Mouse (Mus musculus) liver, embryonic 15.5 days (tissue): ENCODE measurements around the gene Tfdp1. TPM values are rescaled to one million over a fixed set of nuclear protein-coding genes. Genes with fewer than 3 reads are reported as not detected.

Source experiments
- ATAC-seq: fragments of 200-750 bp; cut with Nextera tagmentation; 2 replicates; pipeline ENCODE4 v1.8.0; 2017; ENCODE audit warnings: moderate number of reproducible peaks, mild to moderate bottlenecking, moderate library complexity; ENCODE audit not compliant: insufficient read depth
- H3K27ac ChIP-seq: fragments of 300-500 bp; sonication (generic); replicated peaks from 2 replicates; pipeline ENCODE4 v1.5.1; 2015; ENCODE audit warnings: mild to moderate bottlenecking, inconsistent platforms
- H3K27me3 ChIP-seq: fragments of 300-500 bp; sonication (generic); 2 replicates; pipeline ENCODE4 v1.6.1; 2015; ENCODE audit warnings: mild to moderate bottlenecking, inconsistent platforms
- H3K36me3 ChIP-seq: fragments of 300-500 bp; sonication (generic); replicated peaks from 2 replicates; pipeline ENCODE4 v1.6.1; 2015; ENCODE audit warnings: moderate library complexity, mild to moderate bottlenecking, inconsistent platforms
- H3K4me1 ChIP-seq: fragments of 300-500 bp; sonication (generic); replicated peaks from 2 replicates; pipeline ENCODE4 v1.6.1; 2015; ENCODE audit warnings: inconsistent platforms
- H3K4me2 ChIP-seq: fragments of 300-500 bp; sonication (generic); 2 replicates; pipeline ENCODE4 v1.6.1; 2015; ENCODE audit warnings: moderate library complexity, mild to moderate bottlenecking, inconsistent platforms
- H3K4me3 ChIP-seq: fragments of 300-500 bp; sonication (generic); replicated peaks from 2 replicates; pipeline ENCODE4 v1.5.1; 2015; ENCODE audit warnings: mild to moderate bottlenecking, inconsistent platforms
- H3K9ac ChIP-seq: fragments of 300-500 bp; sonication (generic); 2 replicates; pipeline ENCODE4 v1.6.1; 2015; ENCODE audit warnings: moderate library complexity, mild to moderate bottlenecking, inconsistent platforms
- H3K9me3 ChIP-seq: fragments of 300-500 bp; sonication (generic); replicated peaks from 2 replicates; pipeline ENCODE4 v1.6.1; 2016; ENCODE audit warnings: inconsistent platforms
- WGBS: fragments of 180-500 bp; shearing (Covaris S2); methylation state at CpG from one replicate; pipeline ENCODE4 v1.1.7; 2015; ENCODE audit warnings: mixed read lengths; ENCODE audit not compliant: insufficient replicate concordance; 5-methylcytosine and 5-hydroxymethylcytosine counted together
- polyA plus RNA-seq: library from polyadenylated mRNA; unstranded; fragments of >200 nt; fragmentation: Nextera tagmentation; extraction: Ambion mirVana; gene quantifications from 2 replicates; pipeline ENCODE4 v1.2.1, GENCODE M21; 2015

Tfdp1 gene
- 85.5 and 92.5 TPM in 2 replicates for polyA plus RNA-seq

DNA sequence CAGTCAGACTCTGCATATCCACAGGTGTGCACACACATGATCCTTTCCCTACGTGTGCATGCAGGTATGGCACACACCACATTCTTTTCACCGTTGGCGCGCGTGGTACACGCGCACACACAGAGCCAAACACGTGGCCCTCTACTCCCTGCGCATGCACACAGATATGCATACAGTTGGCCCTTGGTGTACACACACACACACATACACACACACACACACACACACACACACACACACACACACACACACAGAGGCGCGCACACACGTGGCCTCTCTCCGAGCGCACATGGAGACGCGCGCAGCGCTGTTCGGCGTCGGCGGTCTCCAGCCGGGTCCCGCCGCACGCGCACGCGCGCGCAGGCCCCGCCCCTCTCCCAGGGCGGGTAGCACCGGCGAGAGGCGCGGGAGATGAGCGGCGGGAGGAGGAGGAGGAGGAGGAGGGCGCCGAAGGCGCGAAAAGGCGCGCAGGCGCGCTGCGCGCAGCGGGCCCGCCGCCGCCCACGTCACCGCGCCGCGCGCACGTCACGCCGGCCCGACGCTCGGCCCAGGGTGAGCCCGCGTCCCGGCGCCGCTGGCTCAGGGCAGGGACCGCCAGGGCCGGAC is at the start of gene Tfdp1:
Gene Tfdp1, plus strand, starts transcription at position 497 of the 606 bp plus-strand sequence.
- Histone ChIP-seq H3K27ac (peak within 1 kb of the TSS; percentile 82), H3K4me3 (peak within 1 kb of the TSS; percentile 90), H3K36me3 (peaks cover 32% of the 10 kb centered on the region), H3K9me3 (no peaks in the 10 kb centered on the region), H3K27me3 (no peaks in the 10 kb centered on the region), H3K4me2 (peak within 1 kb of the TSS; percentile 95), H3K9ac (peak within 1 kb of the TSS; percentile 99), H3K4me1 (peaks cover 48% of the 10 kb centered on the region)
- WGBS: 1% methylated on average over 49 of the region's 72 CpGs
- peak; percentile 93 for ATAC-seq

DNA sequence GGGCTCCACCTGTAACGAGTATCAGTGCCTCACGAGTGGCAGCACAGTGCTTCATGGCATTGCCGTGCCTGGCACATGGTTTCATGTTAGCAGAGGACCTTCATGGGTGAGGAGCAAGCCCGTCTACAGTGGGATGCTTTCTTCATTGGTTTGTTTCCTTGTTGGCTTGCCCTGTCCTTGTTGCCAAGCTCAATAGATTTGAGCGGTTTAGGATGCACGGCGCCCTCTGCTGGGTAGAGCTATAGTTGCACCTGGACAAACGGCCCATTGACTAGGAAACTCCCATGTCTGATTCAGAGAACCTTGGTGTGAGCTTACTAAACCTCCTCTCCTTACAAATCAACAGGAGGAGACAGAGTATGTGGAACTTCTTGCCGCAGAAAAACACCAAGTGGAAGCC is 46.2 kb upstream of the Tfdp1 start:
- ATAC-seq: no peak
- H3K36me3 ChIP-seq: peaks cover 35% of the 10 kb centered on the region
- no peaks in the 10 kb centered on the region for H3K27me3 ChIP-seq
- no peak overlapping the region for H3K27ac ChIP-seq
- H3K9ac ChIP-seq: no peak overlapping the region
- H3K4me3 ChIP-seq: no peak overlapping the region
- peaks cover 24% of the 10 kb centered on the region for H3K4me1 ChIP-seq
- 26% methylated on average over 9 of the region's 9 CpGs for WGBS
- no peaks in the 10 kb centered on the region for H3K9me3 ChIP-seq
- H3K4me2 ChIP-seq: no peak overlapping the region

- no peak for ATAC-seq
- H3K27me3 ChIP-seq: no peaks in the 10 kb centered on the region
- 81% methylated on average over 9 of the region's 9 CpGs for WGBS
Measured at GRCm38 (mm10) chr8:13293677-13294470, 44.7 kb upstream of the Tfdp1 start.

DNA sequence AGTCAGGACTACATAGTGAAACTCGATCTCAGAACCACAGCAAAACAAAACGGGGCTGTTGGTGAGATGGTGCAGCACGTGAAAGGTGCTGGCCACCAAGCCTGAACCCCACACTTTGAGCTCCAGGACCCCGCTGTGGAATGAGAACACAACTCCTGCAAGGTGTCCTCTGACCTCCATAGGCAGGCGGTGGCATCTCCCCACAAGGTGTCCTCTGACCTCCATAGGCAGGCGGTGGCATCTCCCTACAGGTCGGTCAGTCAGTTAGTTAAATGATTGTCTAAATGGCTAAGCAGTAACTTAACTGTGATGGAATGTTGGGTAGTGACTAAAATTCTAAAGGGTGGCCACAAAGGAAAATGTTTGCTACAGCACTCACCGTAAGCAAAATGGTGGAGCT is 39.0 kb upstream of the Tfdp1 start:
- no peak overlapping the region for H3K9ac ChIP-seq
- no peaks in the 10 kb centered on the region for H3K9me3 ChIP-seq
- H3K27me3 ChIP-seq: no peaks in the 10 kb centered on the region
- no peaks in the 10 kb centered on the region for H3K4me1 ChIP-seq
- peaks cover 46% of the 10 kb centered on the region for H3K36me3 ChIP-seq
- H3K27ac ChIP-seq: no peak overlapping the region
- H3K4me3 ChIP-seq: no peak overlapping the region
- H3K4me2 ChIP-seq: no peak overlapping the region
- 79% methylated on average over 8 of the region's 8 CpGs for whole genome bisulfite sequencing
- ATAC-seq: no peak

More at GRCm38 (mm10) chr8:13293677-13294470, 44.7 kb upstream of the Tfdp1 start:
- Histone ChIP-seq H3K9ac (no peak overlapping the region), H3K9me3 (no peaks in the 10 kb centered on the region), H3K4me3 (no peak overlapping the region), H3K4me2 (no peak overlapping the region), H3K27ac (no peak overlapping the region), H3K36me3 (peaks cover 37% of the 10 kb centered on the region), H3K4me1 (peaks cover 14% of the 10 kb centered on the region)

- peaks cover 40% of the 10 kb centered on the region for H3K36me3 ChIP-seq
- no peak for ATAC-seq
Measured at GRCm38 (mm10) chr8:13301036-13301435, 37.5 kb upstream of the Tfdp1 start.

GRCm38 (mm10) chr8:13305459-13305858 is 33.1 kb upstream of the Tfdp1 start:
- Histone ChIP-seq H3K4me2 (no peak overlapping the region), H3K4me1 (peaks cover 6% of the 10 kb centered on the region; the same call in 1 of the 2 replicates), H3K9me3 (no peaks in the 10 kb centered on the region), H3K36me3 (peaks cover 13% of the 10 kb centered on the region; the same call in 1 of the 2 replicates), H3K27me3 (no peaks in the 10 kb centered on the region), H3K9ac (no peak overlapping the region), H3K27ac (no peak overlapping the region), H3K4me3 (no peak overlapping the region)
- no peak for ATAC-seq
- WGBS: 80% methylated on average over 6 of the region's 6 CpGs

More at GRCm38 (mm10) chr8:13301036-13301435, 37.5 kb upstream of the Tfdp1 start:
- H3K4me3 ChIP-seq: no peak overlapping the region
- H3K4me1 ChIP-seq: no peaks in the 10 kb centered on the region
- no peak overlapping the region for H3K9ac ChIP-seq
- H3K27me3 ChIP-seq: no peaks in the 10 kb centered on the region
- WGBS: 81% methylated on average over 7 of the region's 7 CpGs
- no peak overlapping the region for H3K27ac ChIP-seq
- no peak overlapping the region for H3K4me2 ChIP-seq
- no peaks in the 10 kb centered on the region for H3K9me3 ChIP-seq

DNA sequence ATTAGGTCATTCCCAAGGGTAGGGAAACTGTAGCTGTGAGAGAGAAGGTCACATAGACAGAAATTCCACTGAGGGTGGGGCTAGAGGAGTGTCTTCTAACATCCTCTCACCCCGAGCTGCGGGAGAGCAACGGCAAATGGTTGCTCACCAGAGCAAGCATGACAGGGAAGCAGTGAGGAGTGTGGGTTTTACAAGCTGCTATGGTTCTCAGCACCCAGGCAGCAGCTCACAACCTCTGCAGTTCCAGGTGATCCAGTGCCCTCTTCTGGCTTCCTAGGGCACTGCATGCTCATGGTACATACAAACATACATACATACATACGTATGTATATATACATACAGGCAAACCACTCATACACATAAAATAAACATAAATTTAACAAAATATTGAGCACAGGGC is 32.7 kb upstream of the Tfdp1 start:
- H3K9ac ChIP-seq: no peak overlapping the region
- no peaks in the 10 kb centered on the region for H3K27me3 ChIP-seq
- no peak for ATAC-seq
- no peaks in the 10 kb centered on the region for H3K9me3 ChIP-seq
- 0 out of 2 replicates have a peak overlapping the region, but pooled peaks have one; percentile 1 for H3K27ac ChIP-seq
- 70% methylated on average over 4 of the region's 4 CpGs for WGBS
- H3K4me1 ChIP-seq: peaks cover 6% of the 10 kb centered on the region; the same call in 1 of the 2 replicates
- no peak overlapping the region for H3K4me2 ChIP-seq
- no peak overlapping the region for H3K4me3 ChIP-seq
- H3K36me3 ChIP-seq: peaks cover 13% of the 10 kb centered on the region; the same call in 1 of the 2 replicates

DNA sequence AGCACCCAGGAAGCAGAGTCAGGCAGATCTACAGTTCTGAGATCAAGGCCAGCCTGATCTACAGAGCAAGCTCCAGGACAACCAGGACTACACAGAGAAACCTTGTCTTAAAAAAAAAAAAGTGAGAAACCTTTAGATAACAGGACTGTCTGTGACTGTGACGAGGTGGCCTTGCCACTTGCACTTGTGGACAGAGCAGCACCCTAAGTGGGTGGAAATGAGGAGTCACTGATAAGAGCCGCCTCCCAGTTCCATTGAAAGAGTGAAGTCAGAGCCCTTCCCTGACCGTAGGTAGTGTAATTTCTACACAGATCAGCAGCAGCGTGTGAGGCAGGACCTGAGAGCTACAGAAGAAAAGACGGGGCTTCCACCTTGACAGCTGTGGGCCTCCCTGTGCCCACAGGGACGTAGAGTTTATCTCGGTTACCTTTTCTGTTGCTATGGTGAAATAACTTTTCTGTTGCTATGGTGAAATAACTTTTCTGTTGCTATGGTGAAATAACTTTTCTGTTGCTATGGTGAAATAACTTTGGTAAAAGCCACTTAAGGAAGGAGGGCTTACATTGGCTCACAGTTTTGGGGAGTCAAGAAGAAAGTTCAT is 32.1 kb upstream of the Tfdp1 start:
- H3K27ac ChIP-seq: 0 out of 2 replicates have a peak overlapping the region, but pooled peaks have one; percentile 1
- no peak overlapping the region for H3K9ac ChIP-seq
- no peak overlapping the region for H3K4me2 ChIP-seq
- H3K9me3 ChIP-seq: no peaks in the 10 kb centered on the region
- ATAC-seq: no peak
- WGBS: 41% methylated on average over 7 of the region's 7 CpGs
- H3K36me3 ChIP-seq: peaks cover 13% of the 10 kb centered on the region; the same call in 1 of the 2 replicates
- no peaks in the 10 kb centered on the region for H3K27me3 ChIP-seq
- H3K4me3 ChIP-seq: no peak overlapping the region
- H3K4me1 ChIP-seq: peaks cover 6% of the 10 kb centered on the region; the same call in 1 of the 2 replicates

DNA sequence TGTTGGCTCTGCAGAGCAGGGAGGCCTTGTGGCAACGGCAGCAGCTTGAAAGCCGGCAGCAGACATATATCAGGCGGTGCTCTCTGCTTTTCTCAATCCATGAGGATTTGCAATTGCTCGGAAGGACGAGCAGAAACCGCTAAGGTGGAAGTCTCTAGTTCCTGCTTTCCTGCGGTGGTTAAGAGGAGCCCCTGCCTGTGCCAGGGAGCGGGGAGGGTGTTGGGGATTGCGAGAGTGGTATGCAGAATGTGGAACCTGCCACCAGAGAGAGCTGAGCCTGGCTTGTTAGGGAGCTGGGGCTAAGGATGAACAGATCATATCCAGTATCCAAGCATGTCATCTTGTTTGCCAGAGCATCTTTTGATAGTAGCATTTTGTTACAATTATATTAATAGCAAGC is 31.6 kb upstream of the Tfdp1 start:
- Histone ChIP-seq H3K4me2 (no peak overlapping the region), H3K27ac (no peak overlapping the region), H3K27me3 (no peaks in the 10 kb centered on the region), H3K36me3 (peaks cover 13% of the 10 kb centered on the region; the same call in 1 of the 2 replicates), H3K4me3 (no peak overlapping the region), H3K9me3 (no peaks in the 10 kb centered on the region), H3K4me1 (peaks cover 6% of the 10 kb centered on the region; the same call in 1 of the 2 replicates), H3K9ac (no peak overlapping the region)
- 59% methylated on average over 9 of the region's 9 CpGs for WGBS
- ATAC-seq: no peak

- Histone ChIP-seq H3K9me3 (no peaks in the 10 kb centered on the region), H3K4me3 (no peak overlapping the region), H3K27ac (no peak overlapping the region), H3K4me2 (no peak overlapping the region), H3K9ac (no peak overlapping the region), H3K4me1 (no peaks in the 10 kb centered on the region), H3K36me3 (no peaks in the 10 kb centered on the region; the same call in 1 of the 2 replicates), H3K27me3 (no peaks in the 10 kb centered on the region)
- no peak for ATAC-seq
- 48% methylated on average over 3 of the region's 3 CpGs for WGBS
Measured at GRCm38 (mm10) chr8:13314922-13315321, 23.6 kb upstream of the Tfdp1 start.

- WGBS: 72% methylated on average over 10 of the region's 10 CpGs
- no peaks in the 10 kb centered on the region for H3K36me3 ChIP-seq
- no peak for ATAC-seq
- no peak overlapping the region for H3K27ac ChIP-seq
- no peak overlapping the region for H3K4me2 ChIP-seq
- H3K4me1 ChIP-seq: no peaks in the 10 kb centered on the region
- no peaks in the 10 kb centered on the region for H3K27me3 ChIP-seq
- no peak overlapping the region for H3K4me3 ChIP-seq
- no peak overlapping the region for H3K9ac ChIP-seq
- H3K9me3 ChIP-seq: no peaks in the 10 kb centered on the region
Measured at GRCm38 (mm10) chr8:13316671-13317070, 21.9 kb upstream of the Tfdp1 start.
